In the genomic region with DNA sequence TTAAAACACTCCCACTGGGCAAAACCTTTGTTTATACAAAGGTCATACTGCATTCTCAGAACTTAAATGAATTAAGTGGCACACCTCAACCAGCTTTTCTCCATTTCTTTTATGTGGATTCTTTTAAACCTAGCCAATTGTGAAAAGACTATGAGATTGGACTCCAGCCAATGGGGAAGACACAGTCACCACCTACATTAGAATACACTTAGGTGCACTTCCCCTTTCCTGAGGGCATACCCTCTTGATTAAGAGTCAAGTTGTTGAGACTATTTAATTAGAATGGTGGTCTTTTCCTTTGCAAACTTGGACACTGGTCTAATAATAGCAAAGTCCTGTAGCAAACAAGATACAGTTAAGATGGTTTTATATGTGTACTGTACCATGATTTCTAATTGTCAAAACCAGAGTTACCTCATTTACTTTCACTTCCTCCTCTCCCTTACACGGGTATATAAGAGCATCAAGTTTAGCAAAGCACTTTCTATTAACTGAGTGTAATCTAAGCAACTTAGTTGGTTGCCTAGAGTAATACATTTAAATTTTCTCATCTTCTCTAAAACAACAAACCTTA, we compare ENCODE assay signal across 20 mouse cellular contexts. TPM values are rescaled to one million over a fixed set of nuclear protein-coding genes. Genes with fewer than 3 reads are reported as not detected.
DNase-seq lines count a peak whose midpoint lies in the region; ATAC-seq and TF ChIP-seq lines count a peak whose summit lies in the region.
"Had no signal": no experiment of that assay in that cellular context is flagged by ENCODE, and none has a peak within 500 bp of the region (broad histone marks: within the 10 kb centered on the region; RNA-seq: fewer than 3 reads in every experiment).

No protein-coding gene starts in this region.

- no peak for TF ChIP-seq CTCF in heart, adult 2 months (IDR thresholded peaks at IDR 0.05)

- H3K27me3 ChIP-seq in embryonic facial prominence, embryonic 10.5 days (replicated peaks; ENCODE audit: low read depth, poor library complexity, severe bottlenecking), result no peaks in the 10 kb centered on the region
- H3K27me3 ChIP-seq in heart, adult 2 months (ENCODE audit: control insufficient read depth, insufficient read depth, low read length), result no peaks in the 10 kb centered on the region
- H3K27me3 ChIP-seq: forebrain, embryonic 15.5 days; heart, embryonic 15.5 days; hindbrain, embryonic 12.5 days; kidney, embryonic 15.5 days; liver, embryonic 13.5 days had no signal

- intact Hi-C loops in heart, adult 2 months (cut with DNase I), result no loop called here

- no peak overlapping the region for H3K27ac ChIP-seq in embryonic facial prominence, embryonic 10.5 days (replicated peaks)
- no peak overlapping the region for H3K27ac ChIP-seq in heart, adult 2 months
- H3K27ac ChIP-seq: forebrain, embryonic 15.5 days; heart, embryonic 15.5 days; hindbrain, embryonic 12.5 days; kidney, embryonic 15.5 days; limb, embryonic 10.5 days; liver, embryonic 13.5 days had no signal

- TF ChIP-seq POLR2A in heart, adult 2 months (IDR thresholded peaks at IDR 0.05; ENCODE audit: insufficient read depth, low read depth, low read length), result no peak

- 82% methylated on average over 1 of the region's 1 CpGs for WGBS in embryonic facial prominence, embryonic 10.5 days
- WGBS in heart, adult 2 months, result 42% methylated on average over 1 of the region's 1 CpGs

- H3K9ac ChIP-seq in heart, adult 2 months (ENCODE audit: low read depth, low read length), result no peak overlapping the region
- H3K9ac ChIP-seq: forebrain, embryonic 15.5 days; heart, embryonic 15.5 days; hindbrain, embryonic 12.5 days; kidney, embryonic 15.5 days; liver, embryonic 13.5 days had no signal

- DNase-seq in A20 (ENCODE audit: low read depth, low spot score), result peak; percentile 80
- peak; percentile 32 for DNase-seq in CD4-positive, CD25-positive, alpha-beta regulatory T cell, adult 2 months (ENCODE audit: low read depth, low spot score)
- DNase-seq in naive thymus-derived CD4-positive, alpha-beta T cell, adult 2 months (ENCODE audit: low read depth), result peak; percentile 32
- no peak for DNase-seq in embryonic facial prominence, embryonic 10.5 days (ENCODE audit: low spot score)
- DNase-seq in heart, adult 2 months, result no peak
- DNase-seq in thymus, postnatal 10 days (ENCODE audit: low spot score in 2 of 2), result no peak
- DNase-seq: adrenal gland, adult 2 months; cerebellum, postnatal 10 days; heart, adult 18-20 months; liver, embryonic 13.5 days; retina, postnatal 1 day; right cerebral cortex, postnatal 4 days had no signal

- TF ChIP-seq EP300 in heart, adult 2 months (IDR thresholded peaks at IDR 0.05; ENCODE audit: insufficient read depth, low read depth, low read length), result no peak

- H3K9me3 ChIP-seq in embryonic facial prominence, embryonic 10.5 days, result no peaks in the 10 kb centered on the region
- H3K9me3 ChIP-seq: forebrain, embryonic 15.5 days; heart, embryonic 15.5 days; hindbrain, embryonic 12.5 days; kidney, embryonic 15.5 days; limb, embryonic 10.5 days; liver, embryonic 13.5 days had no signal

- peaks cover 6% of the 10 kb centered on the region for H3K36me3 ChIP-seq in embryonic facial prominence, embryonic 10.5 days (replicated peaks)
- no peaks in the 10 kb centered on the region for H3K36me3 ChIP-seq in heart, adult 2 months (ENCODE audit: control insufficient read depth, insufficient read depth, low read length)
- H3K36me3 ChIP-seq: forebrain, embryonic 15.5 days; heart, embryonic 15.5 days; hindbrain, embryonic 12.5 days; kidney, embryonic 15.5 days; liver, embryonic 13.5 days had no signal

- peaks cover 17% of the 10 kb centered on the region for H3K4me1 ChIP-seq in embryonic facial prominence, embryonic 10.5 days
- H3K4me1 ChIP-seq in heart, adult 2 months (ENCODE audit: control insufficient read depth, insufficient read depth, low read length), result no peaks in the 10 kb centered on the region
- H3K4me1 ChIP-seq: heart, embryonic 15.5 days; hindbrain, embryonic 12.5 days; kidney, embryonic 15.5 days; liver, embryonic 13.5 days had no signal

- H3K4me3 ChIP-seq in embryonic facial prominence, embryonic 10.5 days, result no peak overlapping the region
- no peak overlapping the region for H3K4me3 ChIP-seq in heart, adult 2 months
- H3K4me3 ChIP-seq: erythroblast, embryonic 14.5 days; forebrain, embryonic 15.5 days; heart, embryonic 15.5 days; hindbrain, embryonic 12.5 days; kidney, embryonic 15.5 days; limb, embryonic 10.5 days; liver, embryonic 13.5 days had no signal

- ATAC-seq in common myeloid progenitor, adult 5-6 weeks (replicated peaks; ENCODE audit: low read depth, poor library complexity, severe bottlenecking), result peak; percentile 80
- ATAC-seq: forebrain, embryonic 15.5 days; intestine, embryonic 16.5 days had no signal

- peaks cover 1% of the 10 kb centered on the region; the same call in 1 of the 2 replicates for H3K79me2 ChIP-seq in heart, adult 2 months (replicated peaks; ENCODE audit: control insufficient read depth, insufficient read depth, low read length)

RNA-seq across cellular contexts. Expression of gene Hdgfl3, which starts 12.8 kb away (rescaled TPM):
- total RNA-seq in common myeloid progenitor, adult 5-6 weeks (2017), result 5.0 and 6.2 TPM in 2 replicates
- polyA plus RNA-seq in embryonic facial prominence, embryonic 10.5 days (2016; fragmentation: Nextera tagmentation; extraction: Ambion mirVana), result 23.6 and 27.5 TPM in 2 replicates
- total RNA-seq in heart, adult 2 months (2021), result 1 to 10 TPM; 7.8 to 8.0 TPM
- polyA plus RNA-seq in heart, adult 2 months (2012; rRNA removed), result 1.8 and 2.8 TPM in 2 replicates
- polyA plus RNA-seq: erythroblast, embryonic 14.5 days had no signal

Comparison
In these comparisons a context has a peak if more than half of its experiments do, and no peak if none do; other contexts are left out.
1. DNase-seq: peak in A20 (single experiment), CD4-positive, CD25-positive, alpha-beta regulatory T cell, adult 2 months (single experiment) and naive thymus-derived CD4-positive, alpha-beta T cell, adult 2 months (single experiment); none in embryonic facial prominence, embryonic 10.5 days (single experiment), heart, adult 2 months (0 of 2) and thymus, postnatal 10 days (0 of 2).